Mouse (Mus musculus): ENCODE measurements around the gene Olfr1475. TPM values are rescaled to one million over a fixed set of nuclear protein-coding genes. Genes with fewer than 3 reads are reported as not detected.

The Olfr1475 gene
- polyA plus RNA-seq (2017; shearing (Covaris generic)) = not detected

DNA sequence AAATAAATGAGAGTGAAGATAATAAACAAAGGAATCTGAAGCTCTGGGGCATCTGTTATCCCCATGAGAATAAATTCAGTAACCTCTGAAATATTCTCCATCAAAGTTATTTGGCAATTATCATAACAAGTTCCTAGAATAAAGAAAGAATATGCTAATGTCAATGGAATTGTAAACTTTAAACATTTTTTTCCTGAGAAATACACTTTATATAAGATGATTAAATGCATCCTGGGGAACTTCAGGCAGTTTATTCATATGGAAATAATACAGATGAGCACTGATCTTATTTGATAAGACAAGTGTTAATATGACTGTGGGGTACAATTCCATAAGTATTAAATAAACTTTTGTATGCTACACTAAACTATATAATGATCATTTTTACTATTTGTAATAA is at the start of gene Olfr1475:
Olfr1475 (minus strand) TSS at position 101 of the 400 bp plus-strand sequence.

DNA sequence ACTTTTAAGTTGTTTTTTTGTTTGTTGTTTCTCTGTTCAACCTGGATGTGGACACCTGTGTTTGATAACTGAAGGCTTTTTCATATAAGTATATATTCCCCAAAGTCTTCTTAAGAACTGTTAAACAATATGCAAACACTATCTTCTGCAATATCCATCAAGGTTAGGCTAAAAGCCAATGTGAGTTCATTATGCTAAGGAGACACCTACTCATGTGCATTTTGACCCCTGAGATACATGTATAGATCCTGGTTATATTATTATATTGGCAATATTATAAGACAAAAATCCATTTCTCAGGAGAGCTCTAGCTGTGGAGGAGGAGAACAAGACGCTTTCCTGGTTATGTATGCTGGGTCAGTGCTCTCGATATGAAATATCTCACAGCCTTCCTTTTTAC is 47.6 kb upstream of the Olfr1475 start, which contains the start of gene Olfr1480:
Olfr1480 (plus strand) TSS at position 301 of the 400 bp plus-strand sequence.

DNA sequence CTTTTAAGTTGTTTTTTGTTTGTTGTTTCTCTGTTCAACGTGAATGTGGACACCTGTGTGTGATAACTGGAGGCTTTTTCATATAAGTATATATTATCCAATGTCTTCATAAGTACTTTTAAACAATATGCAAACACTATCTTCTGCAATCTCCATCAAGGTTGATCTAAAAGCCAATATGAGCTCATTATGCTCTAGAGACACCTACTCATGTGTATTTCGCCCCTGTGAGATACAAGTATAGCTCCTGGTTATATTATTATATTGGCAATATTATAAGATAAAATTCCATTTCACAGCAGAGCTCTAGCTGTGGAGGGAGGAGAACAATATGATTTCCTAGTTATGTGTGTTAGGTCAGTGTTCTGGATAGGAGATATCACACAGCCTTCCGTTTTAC is 20.2 kb upstream of the Olfr1475 start, which contains the start of gene Olfr1477:
Olfr1477 (plus strand) TSS at position 301 of the 400 bp plus-strand sequence.

GRCm38 (mm10) chr19:13469265-13469664 is 10.7 kb downstream of the Olfr1475 start, which contains the start of gene Olfr1474:
Gene Olfr1474, plus strand, starts transcription at chr19:13469565.

GRCm38 (mm10) chr19:13455986-13456385 is 24.0 kb downstream of the Olfr1475 start, which contains the start of gene Olfr1472:
Gene Olfr1472, minus strand, starts transcription at chr19:13456086.

DNA sequence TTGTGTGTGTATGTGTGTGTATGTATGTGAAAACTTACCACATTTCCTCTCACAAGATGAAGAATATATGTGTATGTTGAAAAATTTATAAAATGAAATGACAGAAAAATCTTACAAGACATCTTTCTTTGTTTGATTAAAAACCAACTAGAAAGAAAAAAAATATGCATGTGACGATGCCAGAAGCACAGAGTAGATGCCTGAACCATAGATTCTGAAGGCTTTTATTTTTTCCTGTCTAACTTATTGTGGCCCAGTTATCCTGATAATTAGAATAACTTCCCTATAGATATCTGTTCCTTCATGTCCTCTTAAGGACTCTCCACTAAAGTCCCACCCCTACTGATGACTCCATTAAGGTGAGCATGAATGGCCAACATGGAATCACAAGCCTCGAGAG is 36.9 kb downstream of the Olfr1475 start, which contains the start of gene Olfr1471:
Olfr1471 (plus strand) TSS at position 301 of the 400 bp plus-strand sequence.

Other genes starting within 250 kb of the Olfr1475 start
- not detected for gene Olfr1463, start 248.9 kb downstream of the Olfr1475 start, polyA plus RNA-seq (2017; shearing (Covaris generic))
- not detected for gene Olfr1465, start 164.7 kb downstream of the Olfr1475 start, polyA plus RNA-seq (2017; shearing (Covaris generic))
- gene Olfr1466, start 141.3 kb downstream of the Olfr1475 start, polyA plus RNA-seq (2017; shearing (Covaris generic)) = not detected
- gene Olfr1467, start 118.0 kb downstream of the Olfr1475 start, polyA plus RNA-seq (2017; shearing (Covaris generic)) = not detected
- not detected for gene Olfr1469, start 72.3 kb downstream of the Olfr1475 start, polyA plus RNA-seq (2017; shearing (Covaris generic))
- not detected for gene Olfr1471, start 36.8 kb downstream of the Olfr1475 start, polyA plus RNA-seq (2017; shearing (Covaris generic))
- gene Olfr1472, start 24.1 kb downstream of the Olfr1475 start, polyA plus RNA-seq (2017; shearing (Covaris generic)) = not detected
- gene Olfr1474, start 10.6 kb downstream of the Olfr1475 start, polyA plus RNA-seq (2017; shearing (Covaris generic)) = not detected
- not detected for gene Olfr1477, start 20.4 kb upstream of the Olfr1475 start, polyA plus RNA-seq (2017; shearing (Covaris generic))
- not detected for gene Olfr1480, start 47.7 kb upstream of the Olfr1475 start, polyA plus RNA-seq (2017; shearing (Covaris generic))
- not detected for gene Olfr1484, start 103.3 kb upstream of the Olfr1475 start, polyA plus RNA-seq (2017; shearing (Covaris generic))
- gene Olfr1487, start 137.2 kb upstream of the Olfr1475 start, polyA plus RNA-seq (2017; shearing (Covaris generic)) = not detected
- gene Olfr1489, start 151.4 kb upstream of the Olfr1475 start, polyA plus RNA-seq (2017; shearing (Covaris generic)) = not detected
- gene Olfr1490, start 170.9 kb upstream of the Olfr1475 start, polyA plus RNA-seq (2017; shearing (Covaris generic)) = not detected
- not detected for gene Olfr1491, start 217.1 kb upstream of the Olfr1475 start, polyA plus RNA-seq (2017; shearing (Covaris generic))
- gene Olfr1493-ps1, start 243.1 kb upstream of the Olfr1475 start, polyA plus RNA-seq (2017; shearing (Covaris generic)) = not detected